Mouse (Mus musculus): ENCODE measurements around the gene D430041D05Rik.

DNA sequence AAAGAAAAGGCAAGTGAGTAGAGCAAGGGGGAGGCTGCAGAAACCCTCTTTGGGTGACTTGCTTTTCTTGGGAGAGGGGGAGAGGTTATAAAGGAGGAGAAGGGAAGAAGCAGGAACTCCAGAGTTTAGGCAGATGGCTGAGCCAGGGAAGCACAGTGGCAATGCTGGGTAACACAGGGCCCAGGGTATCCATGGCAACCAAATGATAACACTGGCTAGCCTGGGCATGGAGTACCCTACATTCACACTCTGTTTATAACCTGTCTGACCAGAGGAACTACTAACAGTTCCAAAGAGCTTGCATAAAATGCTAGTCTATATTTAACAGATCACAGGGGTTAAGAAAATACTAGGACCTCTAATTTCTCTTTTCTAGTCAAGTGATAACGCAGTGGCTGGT, 51.9 kb downstream of the D430041D05Rik start:
- no peak for TF ChIP-seq CTCF (IDR thresholded peaks at IDR 0.05; ENCODE audit: borderline replicate concordance, extremely low read depth, insufficient read depth, insufficient read length)
- no peak for TF ChIP-seq POLR2A (IDR thresholded peaks at IDR 0.05; ENCODE audit: borderline replicate concordance, extremely low read depth, insufficient read depth, insufficient read length, poor library complexity, severe bottlenecking)
